Comparison of ENCODE assay signal across 23 mouse cellular contexts in the genomic region with DNA sequence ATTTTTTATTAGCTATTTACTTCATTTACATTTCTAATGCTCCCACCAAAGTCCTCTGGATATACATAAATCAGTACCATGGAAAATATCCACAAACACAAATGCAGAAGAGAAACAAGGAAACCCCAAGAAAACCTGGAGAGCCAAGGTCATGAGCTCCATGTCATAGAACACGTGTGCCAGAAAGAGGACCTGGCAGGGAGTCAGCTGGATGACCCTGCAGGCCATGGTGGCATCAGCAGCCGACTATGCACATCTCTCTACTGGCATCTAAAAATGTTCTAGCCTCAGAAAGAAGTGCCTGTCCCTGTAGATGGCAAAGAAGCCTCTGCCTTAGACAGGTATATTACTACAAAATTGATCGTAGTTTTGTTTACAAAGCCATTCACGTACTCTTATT. TPM values are rescaled to one million over a fixed set of nuclear protein-coding genes. Genes with fewer than 3 reads are reported as not detected.
"Had no signal": no experiment of that assay in that cellular context is flagged by ENCODE, and none has a peak within 500 bp of the region (broad histone marks: within the 10 kb centered on the region; RNA-seq: fewer than 3 reads in every experiment).

No protein-coding gene starts in this region.

- H3K27me3 ChIP-seq: limb, embryonic 13.5 days; midbrain, embryonic 15.5 days; neural tube, embryonic 12.5 days had no signal

- ATAC-seq: midbrain, embryonic 15.5 days had no signal

- H3K4me3 ChIP-seq: kidney, embryonic 15.5 days; limb, embryonic 13.5 days; midbrain, embryonic 15.5 days; neural tube, embryonic 12.5 days had no signal

- H3K4me2 ChIP-seq: kidney, embryonic 15.5 days; limb, embryonic 13.5 days; liver, embryonic 11.5 days; lung, embryonic 14.5 days; midbrain, embryonic 11.5 days; midbrain, embryonic 15.5 days; neural tube, embryonic 12.5 days had no signal

- DNase-seq: kidney, postnatal 14 days; layer of hippocampus, postnatal 36 days; lung, embryonic 14.5 days; lung, postnatal 10 days; lung, postnatal 4 days; right cerebral cortex, postnatal 4 days; spleen, adult 18-20 months; thymus, adult 18-20 months; thymus, postnatal 14 days had no signal

- H3K27ac ChIP-seq: kidney, embryonic 15.5 days; limb, embryonic 13.5 days; midbrain, embryonic 15.5 days; neural tube, embryonic 12.5 days had no signal

- H3K4me1 ChIP-seq: kidney, embryonic 15.5 days; limb, embryonic 13.5 days; midbrain, embryonic 15.5 days; neural tube, embryonic 12.5 days had no signal

- H3K36me3 ChIP-seq: kidney, embryonic 15.5 days; limb, embryonic 13.5 days; midbrain, embryonic 15.5 days; neural tube, embryonic 12.5 days had no signal

- H3K9ac ChIP-seq: kidney, embryonic 15.5 days; limb, embryonic 13.5 days; lung, embryonic 14.5 days; midbrain, embryonic 15.5 days; neural tube, embryonic 12.5 days had no signal

- H3K9me3 ChIP-seq: kidney, embryonic 15.5 days; limb, embryonic 13.5 days; midbrain, embryonic 15.5 days; neural tube, embryonic 12.5 days had no signal

RNA-seq across cellular contexts. Expression of gene Ifne, which starts 36.3 kb away (rescaled TPM):
- total RNA-seq: layer of hippocampus, postnatal 36 days; left cerebral cortex, adult 8-10 months; left cerebral cortex, postnatal 36 days; megakaryocyte, adult 5-6 weeks; monocyte, adult 5-6 weeks; neutrophil, adult 5-6 weeks had no signal
- polyA plus RNA-seq: kidney, embryonic 15.5 days; large intestine, adult 2 months; limb, embryonic 13.5 days; liver, embryonic 11.5 days; liver, embryonic 16.5 days; lung, embryonic 14.5 days; midbrain, embryonic 11.5 days; midbrain, embryonic 15.5 days; neural tube, embryonic 12.5 days; stomach, embryonic 14.5 days had no signal
